Mouse (Mus musculus): ENCODE data around the gene Ambra1. TPM values are rescaled to one million over a fixed set of nuclear protein-coding genes. Genes with fewer than 3 reads are reported as not detected.

Ambra1 gene
- polyA plus RNA-seq, 1 experiment from 2014 or later = 22.3 TPM

- 98% methylated on average over 1 of the region's 1 CpGs for WGBS
- ATAC-seq (ENCODE audit: insufficient number of reproducible peaks, insufficient read depth, low FRiP score, low TSS enrichment, low read depth) = no peak
- Histone ChIP-seq H3K4me1 (replicated peaks) (no peaks in the 10 kb centered on the region), H3K36me3 (peaks cover 4% of the 10 kb centered on the region; the same call in 1 of the 2 replicates), H3K9me3 (no peaks in the 10 kb centered on the region), H3K27me3 (no peaks in the 10 kb centered on the region), H3K4me2 (no peak overlapping the region), H3K27ac (no peak overlapping the region), H3K9ac (replicated peaks) (no peak overlapping the region), H3K4me3 (replicated peaks) (no peak overlapping the region)
Observed at GRCm38 (mm10) chr2:91739586-91739985, 9.7 kb downstream of the Ambra1 start.

DNA sequence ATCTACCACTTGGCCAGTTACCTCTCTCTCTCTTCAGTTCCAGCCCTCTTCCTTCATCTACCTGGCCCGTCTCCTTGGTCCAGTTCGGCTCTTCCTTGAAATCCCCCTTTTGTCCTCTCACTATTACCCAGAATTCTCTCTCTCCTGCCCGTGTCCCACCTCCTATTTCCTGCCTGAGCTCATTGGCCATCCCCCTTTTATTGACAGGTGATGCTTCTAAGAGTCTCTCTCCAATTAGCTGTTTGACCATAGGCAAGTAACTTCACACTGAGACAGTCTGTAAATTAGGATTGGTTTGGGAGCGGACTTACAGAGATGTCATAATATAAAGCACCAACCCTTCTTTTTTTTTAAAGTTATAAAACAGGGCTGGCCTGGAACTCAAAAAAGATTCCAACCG is 14.8 kb downstream of the Ambra1 start:
- no peak for ATAC-seq (ENCODE audit: insufficient number of reproducible peaks, insufficient read depth, low FRiP score, low TSS enrichment, low read depth)
- Histone ChIP-seq H3K4me3 (replicated peaks) (no peak overlapping the region), H3K9ac (replicated peaks) (no peak overlapping the region), H3K4me1 (replicated peaks) (no peaks in the 10 kb centered on the region), H3K36me3 (0 out of 2 replicates have a peak, but pooled peaks cover 4% of the 10 kb centered on the region), H3K9me3 (no peaks in the 10 kb centered on the region), H3K4me2 (no peak overlapping the region), H3K27ac (no peak overlapping the region), H3K27me3 (no peaks in the 10 kb centered on the region)
- WGBS = 90% methylated on average over 5 of the region's 5 CpGs

DNA sequence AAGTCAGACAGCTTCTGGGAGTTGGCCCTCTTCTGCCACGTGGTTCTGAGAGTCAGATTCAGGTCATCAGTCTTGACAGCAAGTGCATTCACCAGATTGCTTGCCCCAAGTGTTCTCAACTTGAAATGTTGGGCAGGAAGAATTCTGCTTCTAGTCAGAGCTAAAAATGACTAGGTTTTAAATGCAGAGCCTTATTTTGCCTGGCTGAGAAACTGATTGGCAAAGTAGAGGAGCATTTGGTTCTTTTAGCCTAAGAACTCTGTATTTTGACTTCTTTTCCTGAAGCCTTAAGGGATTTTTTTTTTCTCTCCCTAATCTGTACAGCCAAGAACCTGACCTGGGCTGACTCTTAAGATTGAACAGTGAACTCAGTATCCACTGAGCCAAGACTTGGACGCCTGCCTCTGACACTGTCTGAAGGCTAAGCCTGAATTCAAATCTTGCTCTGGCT is 19.9 kb downstream of the Ambra1 start:
- H3K9me3 ChIP-seq = no peaks in the 10 kb centered on the region
- no peak overlapping the region for H3K4me2 ChIP-seq
- no peak overlapping the region for H3K27ac ChIP-seq
- H3K36me3 ChIP-seq = no peaks in the 10 kb centered on the region
- no peaks in the 10 kb centered on the region for H3K4me1 ChIP-seq (replicated peaks)
- H3K9ac ChIP-seq (replicated peaks) = no peak overlapping the region
- H3K4me3 ChIP-seq (replicated peaks) = no peak overlapping the region
- 81% methylated on average over 2 of the region's 2 CpGs for WGBS
- no peak for ATAC-seq (ENCODE audit: insufficient number of reproducible peaks, insufficient read depth, low FRiP score, low TSS enrichment, low read depth)
- no peaks in the 10 kb centered on the region for H3K27me3 ChIP-seq

DNA sequence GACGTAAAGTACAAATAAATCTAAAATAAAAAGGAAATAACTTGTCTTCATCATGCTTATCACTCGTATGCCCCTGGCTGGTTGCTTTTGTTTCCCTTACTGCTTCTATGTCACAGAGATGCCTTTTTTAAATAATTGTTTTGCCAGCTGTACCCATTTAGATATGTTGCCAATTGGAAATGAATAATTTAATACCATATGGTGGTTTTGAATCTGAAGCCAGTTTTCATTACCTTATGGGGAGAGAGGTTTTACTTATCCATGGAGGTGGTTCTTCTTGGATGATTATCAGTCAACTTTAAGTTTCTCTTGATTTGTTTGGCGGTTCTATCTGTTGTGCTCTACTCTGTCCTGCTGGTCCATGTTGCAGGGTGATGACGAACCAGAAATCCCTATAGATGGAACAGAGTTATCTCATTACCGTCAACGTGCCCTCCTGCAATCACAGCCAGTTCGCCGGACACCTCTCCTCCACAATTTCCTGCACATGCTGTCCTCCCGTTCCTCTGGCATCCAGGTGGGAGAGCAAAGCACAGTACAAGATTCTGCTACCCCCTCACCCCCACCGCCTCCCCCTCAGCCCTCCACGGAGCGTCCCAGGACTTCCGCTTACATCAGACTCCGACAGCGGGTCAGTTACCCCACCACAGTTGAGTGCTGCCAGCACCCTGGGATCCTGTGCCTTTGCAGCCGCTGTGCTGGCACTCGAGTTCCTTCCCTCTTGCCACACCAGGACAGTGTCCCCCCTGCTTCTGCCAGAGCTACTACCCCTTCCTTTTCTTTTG is 42.2 kb downstream of the Ambra1 start:
- Histone ChIP-seq H3K9ac (replicated peaks) (no peak overlapping the region), H3K4me2 (no peak overlapping the region), H3K4me1 (replicated peaks) (no peaks in the 10 kb centered on the region), H3K4me3 (replicated peaks) (no peak overlapping the region), H3K27ac (no peak overlapping the region), H3K27me3 (no peaks in the 10 kb centered on the region), H3K9me3 (no peaks in the 10 kb centered on the region), H3K36me3 (peaks cover 69% of the 10 kb centered on the region)
- ATAC-seq (ENCODE audit: insufficient number of reproducible peaks, insufficient read depth, low FRiP score, low TSS enrichment, low read depth) = no peak
- 91% methylated on average over 17 of the region's 17 CpGs for WGBS

DNA sequence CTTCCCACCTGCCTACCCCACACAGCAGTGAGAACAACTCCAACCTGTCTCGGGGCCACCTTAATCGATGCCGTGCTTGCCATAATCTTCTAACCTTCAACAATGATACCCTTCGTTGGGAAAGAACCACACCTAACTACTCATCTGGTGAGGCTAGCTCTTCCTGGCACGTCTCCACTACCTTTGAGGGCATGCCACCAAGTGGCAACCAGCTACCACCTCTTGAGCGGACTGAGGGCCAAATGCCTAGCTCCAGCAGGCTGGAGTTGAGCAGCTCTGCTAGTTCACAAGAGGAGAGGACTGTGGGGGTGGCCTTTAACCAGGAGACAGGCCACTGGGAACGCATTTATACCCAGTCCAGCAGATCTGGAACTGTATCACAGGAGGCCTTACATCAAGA is 43.4 kb downstream of the Ambra1 start:
- no peak for ATAC-seq (ENCODE audit: insufficient number of reproducible peaks, insufficient read depth, low FRiP score, low TSS enrichment, low read depth)
- peaks cover 60% of the 10 kb centered on the region for H3K36me3 ChIP-seq
- 93% methylated on average over 7 of the region's 7 CpGs for WGBS

DNA sequence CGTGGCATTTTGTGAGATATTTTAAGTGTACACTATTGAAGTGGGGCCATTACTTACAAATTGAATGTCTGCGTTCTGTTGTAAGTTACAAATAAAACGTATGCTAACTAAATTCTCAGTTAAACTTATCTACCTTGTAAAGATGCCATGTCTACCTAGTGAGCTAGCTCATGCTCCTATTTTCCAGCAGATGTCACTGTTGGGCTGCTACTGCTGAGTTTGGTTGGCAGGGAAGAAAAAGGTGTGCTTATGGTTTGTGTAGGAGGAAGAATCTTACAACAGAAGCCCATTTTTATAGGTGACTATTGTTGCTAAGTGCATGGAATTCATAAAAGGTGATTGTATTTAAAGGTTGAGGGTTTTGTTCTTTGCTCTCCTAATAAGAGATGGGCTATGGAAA is 49.2 kb downstream of the Ambra1 start:
- Histone ChIP-seq H3K4me2 (no peak overlapping the region), H3K36me3 (peaks cover 18% of the 10 kb centered on the region), H3K27me3 (no peaks in the 10 kb centered on the region), H3K9ac (replicated peaks) (no peak overlapping the region), H3K4me1 (replicated peaks) (no peaks in the 10 kb centered on the region), H3K9me3 (no peaks in the 10 kb centered on the region), H3K27ac (no peak overlapping the region), H3K4me3 (replicated peaks) (no peak overlapping the region)
- WGBS = 67% methylated on average over 3 of the region's 3 CpGs
- ATAC-seq (ENCODE audit: insufficient number of reproducible peaks, insufficient read depth, low FRiP score, low TSS enrichment, low read depth) = no peak

More for the DNA sequence above, 43.4 kb downstream of the Ambra1 start:
- Histone ChIP-seq H3K9ac (replicated peaks) (no peak overlapping the region), H3K4me3 (replicated peaks) (no peak overlapping the region), H3K9me3 (no peaks in the 10 kb centered on the region), H3K27ac (no peak overlapping the region), H3K27me3 (no peaks in the 10 kb centered on the region), H3K4me2 (no peak overlapping the region), H3K4me1 (replicated peaks) (no peaks in the 10 kb centered on the region)

DNA sequence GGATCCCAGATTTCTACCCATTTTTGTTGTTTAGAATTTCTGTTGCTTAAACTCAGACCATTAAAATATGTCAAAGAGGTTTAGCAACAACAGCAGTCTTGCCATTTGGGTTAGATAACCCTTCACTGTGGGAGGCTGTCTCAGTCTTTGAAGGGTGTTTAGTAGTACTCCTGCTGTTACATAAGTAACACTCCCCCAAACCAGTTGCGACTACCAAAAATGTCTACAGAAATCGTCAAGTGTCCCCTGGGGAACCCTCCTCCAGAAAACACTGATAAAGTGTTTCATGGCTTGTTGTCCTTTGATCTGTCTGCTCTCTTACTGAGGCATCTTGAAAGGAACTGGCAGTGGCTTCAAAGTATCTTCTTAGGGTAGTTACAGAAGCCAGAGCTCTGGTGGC is 61.7 kb downstream of the Ambra1 start:
- no peak for ATAC-seq (ENCODE audit: insufficient number of reproducible peaks, insufficient read depth, low FRiP score, low TSS enrichment, low read depth)
- Histone ChIP-seq H3K9me3 (no peaks in the 10 kb centered on the region), H3K4me3 (replicated peaks) (no peak overlapping the region), H3K36me3 (no peaks in the 10 kb centered on the region), H3K9ac (replicated peaks) (no peak overlapping the region), H3K4me1 (replicated peaks) (peaks cover 14% of the 10 kb centered on the region), H3K4me2 (no peak overlapping the region), H3K27me3 (no peaks in the 10 kb centered on the region), H3K27ac (no peak overlapping the region)
- 17% methylated on average over 2 of the region's 2 CpGs for WGBS

- WGBS = 54% methylated on average over 1 of the region's 1 CpGs
- Histone ChIP-seq H3K4me2 (no peak overlapping the region), H3K27ac (no peak overlapping the region), H3K27me3 (no peaks in the 10 kb centered on the region), H3K36me3 (no peaks in the 10 kb centered on the region), H3K9ac (replicated peaks) (no peak overlapping the region), H3K4me1 (replicated peaks) (peaks cover 14% of the 10 kb centered on the region), H3K9me3 (no peaks in the 10 kb centered on the region), H3K4me3 (replicated peaks) (no peak overlapping the region)
- no peak for ATAC-seq (ENCODE audit: insufficient number of reproducible peaks, insufficient read depth, low FRiP score, low TSS enrichment, low read depth)
Observed at GRCm38 (mm10) chr2:91792346-91792745, 62.4 kb downstream of the Ambra1 start.

DNA sequence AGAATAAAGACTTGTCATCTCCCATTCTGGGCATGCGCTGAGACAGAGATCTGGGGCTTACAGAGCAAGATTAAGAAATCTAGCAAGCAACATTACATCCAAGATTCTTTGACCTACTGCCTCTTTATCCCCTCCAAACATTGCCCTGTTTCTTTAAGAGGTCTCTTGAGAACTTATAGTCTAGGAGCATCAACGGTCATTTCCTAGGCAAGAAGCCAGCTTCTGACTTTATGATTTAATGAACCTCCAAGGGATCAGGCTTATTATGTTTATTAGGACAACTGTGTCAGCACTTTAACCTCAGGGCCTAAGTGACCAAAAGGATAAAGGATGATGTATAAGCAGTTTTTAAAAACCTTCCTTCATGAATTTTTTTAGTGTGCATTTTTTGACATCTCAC is 64.5 kb downstream of the Ambra1 start:
- Histone ChIP-seq H3K36me3 (no peaks in the 10 kb centered on the region), H3K27me3 (no peaks in the 10 kb centered on the region), H3K4me3 (replicated peaks) (no peak overlapping the region), H3K9me3 (no peaks in the 10 kb centered on the region), H3K9ac (replicated peaks) (no peak overlapping the region), H3K4me2 (no peak overlapping the region), H3K27ac (no peak overlapping the region), H3K4me1 (replicated peaks) (peaks cover 14% of the 10 kb centered on the region)
- 64% methylated on average over 2 of the region's 2 CpGs for WGBS
- ATAC-seq (ENCODE audit: insufficient number of reproducible peaks, insufficient read depth, low FRiP score, low TSS enrichment, low read depth) = no peak

GRCm38 (mm10) chr2:91795091-91795490 is 65.2 kb downstream of the Ambra1 start:
- WGBS = 75% methylated on average over 3 of the region's 3 CpGs
- Histone ChIP-seq H3K27ac (no peak overlapping the region), H3K9ac (replicated peaks) (no peak overlapping the region), H3K9me3 (no peaks in the 10 kb centered on the region), H3K27me3 (no peaks in the 10 kb centered on the region), H3K36me3 (no peaks in the 10 kb centered on the region), H3K4me3 (replicated peaks) (no peak overlapping the region), H3K4me2 (no peak overlapping the region), H3K4me1 (replicated peaks) (peaks cover 14% of the 10 kb centered on the region)
- no peak for ATAC-seq (ENCODE audit: insufficient number of reproducible peaks, insufficient read depth, low FRiP score, low TSS enrichment, low read depth)

- no peaks in the 10 kb centered on the region for H3K27me3 ChIP-seq
- H3K4me1 ChIP-seq (replicated peaks) = no peaks in the 10 kb centered on the region
- no peak overlapping the region for H3K27ac ChIP-seq
- no peak for ATAC-seq (ENCODE audit: insufficient number of reproducible peaks, insufficient read depth, low FRiP score, low TSS enrichment, low read depth)
- WGBS = 89% methylated on average over 6 of the region's 6 CpGs
- no peaks in the 10 kb centered on the region for H3K9me3 ChIP-seq
- H3K9ac ChIP-seq (replicated peaks) = no peak overlapping the region
- H3K4me3 ChIP-seq (replicated peaks) = no peak overlapping the region
- peaks cover 26% of the 10 kb centered on the region for H3K36me3 ChIP-seq
- no peak overlapping the region for H3K4me2 ChIP-seq
Observed at GRCm38 (mm10) chr2:91811433-91811832, 81.5 kb downstream of the Ambra1 start.

GRCm38 (mm10) chr2:91816741-91817140 is 86.8 kb downstream of the Ambra1 start:
- no peak for ATAC-seq (ENCODE audit: insufficient number of reproducible peaks, insufficient read depth, low FRiP score, low TSS enrichment, low read depth)
- no peak overlapping the region for H3K4me2 ChIP-seq
- peaks cover 3% of the 10 kb centered on the region; the same call in 1 of the 2 replicates for H3K36me3 ChIP-seq
- H3K9me3 ChIP-seq = no peaks in the 10 kb centered on the region
- no peak overlapping the region for H3K9ac ChIP-seq (replicated peaks)
- H3K4me3 ChIP-seq (replicated peaks) = no peak overlapping the region
- H3K4me1 ChIP-seq (replicated peaks) = no peaks in the 10 kb centered on the region
- H3K27me3 ChIP-seq = no peaks in the 10 kb centered on the region
- no peak overlapping the region for H3K27ac ChIP-seq
